Mouse (Mus musculus) frontal cortex, adult 2 months (tissue): ENCODE measurements around the gene Mgmt. TPM values are rescaled to one million over a fixed set of nuclear protein-coding genes. Genes with fewer than 3 reads are reported as not detected.

Experiments used
- DNase-seq, 2 experiments: peaks; one replicate each; pipeline ENCODE4 v3.0.0; 2022; ENCODE audit warnings: low spot score in 1 of 2; ENCODE audit errors: extremely low spot score in 1 of 2
- polyA plus RNA-seq: library from polyadenylated mRNA; depleted of rRNA; stranded (reverse); fragments of >200 nt; gene quantifications from 2 replicates; pipeline ENCODE4 v1.2.3, GENCODE M21; 2012

The Mgmt gene
- polyA plus RNA-seq, 1 experiment = 0.52 TPM

DNA sequence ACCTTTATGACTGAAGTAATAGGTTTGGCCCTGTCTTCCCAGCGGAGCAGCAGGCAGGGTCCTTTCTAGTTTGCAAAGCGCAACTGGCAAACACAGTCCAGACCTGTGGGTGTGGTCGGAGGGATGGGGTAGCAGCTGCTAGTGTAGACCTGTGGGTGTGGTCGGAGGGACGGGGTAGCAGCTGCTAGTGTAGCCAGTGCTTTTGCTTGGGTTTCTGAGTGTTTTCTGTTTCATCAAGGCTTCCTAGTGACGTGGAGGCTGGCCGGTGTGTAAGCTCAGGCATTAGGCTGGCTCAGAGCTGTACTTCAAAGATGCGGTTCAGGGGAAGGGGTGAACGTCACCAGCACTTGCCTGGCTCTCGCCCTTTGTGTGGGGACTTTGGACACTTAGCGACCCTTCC lies 106.3 kb downstream of the Mgmt start:
- no peak for DNase-seq

DNA sequence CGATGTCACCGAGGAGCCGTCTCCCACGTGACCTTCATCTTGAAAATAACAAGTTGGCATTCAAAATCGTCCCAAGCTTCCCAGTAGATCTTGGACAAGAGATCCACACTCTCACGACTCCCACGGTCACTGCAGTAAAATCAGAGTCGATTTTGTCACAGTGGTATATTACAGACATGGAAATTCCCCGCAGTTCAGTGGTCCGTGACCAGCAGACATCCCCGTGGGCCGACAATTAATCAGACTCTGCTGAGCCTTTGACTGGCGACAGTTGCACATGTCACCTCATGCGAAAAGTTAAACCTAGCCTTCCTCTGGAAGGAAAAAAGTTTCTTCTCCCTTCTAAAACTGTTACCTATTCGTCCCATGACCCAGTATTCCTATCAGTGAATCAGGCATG lies 106.8 kb downstream of the Mgmt start:
- no peak for DNase-seq

DNA sequence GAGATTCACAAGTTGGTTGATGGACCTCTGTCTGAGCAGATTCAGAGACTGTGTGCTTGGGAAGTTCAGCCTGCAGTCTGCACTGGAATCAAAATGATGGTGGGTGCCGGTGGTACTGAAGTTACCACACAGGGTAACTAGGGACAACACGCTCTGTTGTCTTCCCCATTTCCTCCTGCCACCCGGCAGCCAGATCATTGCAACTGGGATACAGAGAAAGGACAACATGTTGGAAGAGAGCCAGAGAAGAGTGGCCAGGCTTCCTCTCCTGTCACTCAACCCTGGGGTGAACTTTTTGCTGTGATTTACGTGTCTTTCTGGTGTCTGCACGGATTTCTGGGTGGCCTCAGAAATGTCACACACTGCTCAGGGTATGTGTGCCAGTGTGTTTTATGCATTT lies 107.4 kb downstream of the Mgmt start:
- DNase-seq = no peak

DNA sequence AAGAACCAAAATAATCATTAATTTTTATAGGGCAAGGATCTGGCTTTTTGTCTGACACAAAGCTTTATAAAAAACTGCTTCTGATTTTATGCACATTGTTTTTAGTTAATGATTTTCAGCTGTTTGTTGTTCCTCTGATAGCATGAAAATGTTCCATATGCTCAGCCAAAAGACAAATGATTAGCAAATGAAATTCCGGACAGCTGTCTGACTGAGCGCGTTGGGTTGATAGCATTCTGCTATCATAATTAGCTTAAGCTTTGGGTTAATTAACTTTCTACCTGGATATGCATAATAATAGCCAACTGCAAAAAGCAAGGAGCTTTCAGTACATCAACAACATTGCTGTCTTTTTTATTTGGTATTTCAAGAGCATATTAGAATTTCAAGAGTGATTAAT lies 108.0 kb downstream of the Mgmt start:
- DNase-seq = no peak

DNA sequence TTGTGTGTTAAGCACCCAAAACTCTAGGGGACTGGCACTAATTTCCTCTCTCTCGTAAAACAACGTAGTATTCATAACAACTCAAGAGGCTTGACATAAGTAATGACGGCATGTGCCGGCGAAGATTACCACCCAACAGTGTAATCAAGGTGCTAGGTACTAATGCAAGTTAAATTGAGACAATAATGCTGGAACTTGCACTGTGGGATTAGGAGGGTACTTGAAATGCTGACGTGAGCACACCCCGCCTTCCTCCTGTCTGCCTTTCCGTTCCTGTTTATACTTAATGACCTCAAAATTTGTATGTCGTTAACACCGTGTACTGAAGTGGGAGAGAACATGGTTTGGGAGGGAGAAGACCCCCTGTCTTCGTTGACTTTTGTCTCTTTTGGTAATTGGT lies 110.9 kb downstream of the Mgmt start:
- DNase-seq = no peak

DNA sequence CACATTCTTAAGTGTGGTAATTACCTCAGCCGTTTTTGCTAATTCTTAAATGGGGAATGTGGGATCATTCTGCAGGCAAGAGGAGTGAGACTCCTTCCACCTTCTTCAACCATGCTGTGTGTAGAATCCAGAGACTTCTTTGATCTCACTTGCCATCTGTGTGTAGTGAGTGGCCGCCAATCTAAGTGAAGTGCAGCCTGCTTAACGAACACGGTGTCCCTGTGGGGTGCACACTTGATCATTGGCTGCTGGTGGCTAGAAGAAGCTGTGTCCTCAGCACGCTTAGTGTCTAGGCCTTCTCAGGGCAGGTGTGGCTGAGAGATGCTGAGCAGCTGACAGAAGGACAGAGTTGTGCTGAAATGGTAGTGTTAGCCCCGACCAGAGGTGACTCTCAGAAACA lies 113.9 kb downstream of the Mgmt start:
- DNase-seq = no peak

DNA sequence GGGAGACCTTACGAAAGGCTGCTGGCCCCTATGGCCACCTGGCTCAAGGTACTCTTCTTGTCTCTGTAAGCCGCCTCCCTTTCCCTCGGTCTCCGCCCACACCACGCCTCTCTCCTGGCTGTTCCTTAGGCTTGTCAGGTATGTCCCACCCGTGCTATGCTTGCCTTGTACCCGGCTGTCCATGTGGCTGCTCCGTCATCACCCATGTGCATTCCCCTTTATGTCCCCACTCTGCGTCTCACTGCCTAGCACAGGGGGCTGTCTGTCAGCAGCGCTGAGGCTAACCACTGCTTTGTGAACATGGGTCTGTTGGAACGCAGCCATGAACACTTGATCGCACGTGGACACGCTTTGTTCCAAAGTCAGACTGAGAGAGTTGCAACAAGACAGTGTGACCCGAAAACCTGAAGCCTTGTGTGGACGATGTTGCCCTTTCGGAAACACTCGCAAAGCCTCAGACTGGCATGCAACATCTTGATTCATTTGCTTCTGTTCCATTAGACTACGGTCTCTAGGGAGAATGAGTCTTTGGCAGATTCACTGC lies 115.4 kb downstream of the Mgmt start:
- DNase-seq = no peak

DNA sequence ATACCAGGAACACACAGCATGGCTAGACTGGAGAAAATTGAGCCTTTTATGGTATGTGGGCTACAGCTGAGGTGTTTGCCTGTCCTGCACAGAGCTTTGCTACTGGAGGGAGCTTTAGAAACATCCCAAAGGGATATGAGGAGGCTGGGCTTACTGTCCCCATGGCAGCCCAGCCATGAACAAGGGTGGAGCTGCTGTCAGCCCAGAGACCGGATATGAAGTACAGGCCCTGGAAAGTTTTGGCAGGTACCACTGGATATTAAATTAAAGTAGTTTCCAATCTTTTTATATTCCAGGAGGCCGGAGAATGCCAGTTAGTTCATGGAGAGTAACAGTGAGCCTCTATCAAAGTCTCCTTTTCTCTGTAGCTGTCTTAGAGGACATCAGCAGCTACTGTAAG lies 116.0 kb downstream of the Mgmt start:
- no peak for DNase-seq

DNA sequence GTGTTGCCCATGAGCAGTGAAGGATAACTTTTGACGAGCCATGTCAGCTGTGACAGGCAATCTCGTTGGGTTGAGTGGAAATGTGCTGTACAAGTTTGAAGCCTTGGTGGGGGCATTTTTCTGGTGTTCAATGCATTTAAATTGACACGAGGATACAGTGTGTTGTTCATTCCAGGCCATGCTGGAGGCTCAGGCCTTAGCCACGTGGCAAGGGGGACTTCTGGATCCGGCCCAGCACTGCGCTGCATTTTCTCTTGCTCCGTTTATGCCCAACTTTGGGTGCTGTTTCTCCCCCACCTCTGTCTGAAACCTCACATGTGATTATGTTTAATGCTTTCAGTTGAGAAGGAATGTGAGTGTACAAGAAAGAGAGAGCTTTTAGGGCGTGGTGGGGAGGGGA lies 118.3 kb downstream of the Mgmt start:
- DNase-seq = no peak

DNA sequence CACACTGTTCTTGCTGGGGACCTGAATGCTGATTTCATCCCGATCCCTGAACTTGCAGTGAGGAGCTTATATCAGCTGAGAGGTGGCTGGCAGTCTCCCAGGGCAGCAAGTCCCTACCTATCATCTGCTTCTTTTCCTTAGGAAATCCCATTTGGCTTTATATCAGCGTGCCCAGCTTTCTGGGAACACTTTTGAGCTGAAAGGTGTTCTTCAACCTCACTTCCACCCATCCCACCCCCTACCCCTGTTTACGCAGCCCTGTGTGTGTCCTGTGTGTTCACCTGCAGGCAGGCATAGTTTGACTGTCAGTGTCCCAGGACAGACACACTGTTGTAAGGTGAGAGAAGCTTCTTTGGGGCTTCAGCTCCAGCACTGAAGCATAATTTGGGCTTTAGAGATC lies 119.0 kb downstream of the Mgmt start:
- no peak for DNase-seq

DNA sequence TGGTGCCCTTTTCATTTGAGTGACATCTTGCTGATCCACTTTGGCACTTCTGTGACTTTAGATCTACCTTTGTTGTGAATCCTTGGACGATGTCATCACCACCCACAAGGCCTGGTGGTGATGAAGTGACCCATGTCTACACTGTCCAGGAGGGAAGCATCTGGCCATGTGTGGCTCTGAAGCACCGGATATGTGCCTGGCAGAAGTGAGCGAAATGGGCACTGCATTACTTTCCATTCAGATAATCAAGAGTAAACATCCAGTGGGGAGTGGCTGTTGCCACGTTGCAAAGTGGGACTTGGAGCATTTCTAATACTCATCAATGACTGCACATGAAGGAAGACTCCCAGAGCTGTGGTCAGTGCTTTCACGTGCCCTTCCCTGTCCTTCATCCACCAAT lies 124.2 kb downstream of the Mgmt start:
- no peak for DNase-seq

DNA sequence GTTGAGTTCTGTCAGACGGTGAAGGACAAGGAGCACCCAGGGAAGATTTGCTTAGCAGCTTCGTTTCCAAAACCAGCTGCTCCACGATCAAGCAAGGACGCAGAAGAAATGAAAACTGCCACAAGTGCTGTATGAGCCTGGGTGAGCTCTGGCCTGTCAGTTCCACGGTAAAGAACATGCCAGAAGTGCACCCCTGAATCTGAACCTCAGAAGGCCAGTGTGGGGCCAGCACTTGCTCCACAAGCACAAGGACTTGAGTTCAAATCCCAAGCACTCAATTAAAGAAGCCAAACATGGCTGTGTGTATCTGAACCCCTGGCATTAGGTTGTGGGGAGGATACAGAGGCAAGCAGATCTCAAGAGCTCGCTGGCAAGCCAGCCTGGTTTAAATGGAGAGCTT lies 125.8 kb downstream of the Mgmt start:
- DNase-seq = no peak

DNA sequence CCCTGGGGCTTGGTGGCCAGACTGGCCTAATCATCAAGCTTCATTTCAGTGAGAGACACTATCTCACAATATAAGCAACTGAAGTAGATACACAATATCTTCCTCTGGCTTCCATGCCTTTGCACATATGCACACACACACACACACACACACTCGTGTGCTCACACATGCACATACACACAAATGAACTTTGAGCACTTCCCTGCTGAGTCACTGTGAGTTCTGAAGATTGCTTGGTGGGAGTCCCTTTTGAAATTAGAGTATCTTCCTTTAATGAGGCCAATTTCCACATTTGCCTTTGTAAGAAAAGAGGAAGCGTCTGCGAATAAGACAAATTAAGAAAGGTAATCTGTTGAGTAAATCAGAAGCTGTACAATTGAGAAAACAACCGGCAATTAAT lies 136.4 kb downstream of the Mgmt start:
- DNase-seq = no peak

DNA sequence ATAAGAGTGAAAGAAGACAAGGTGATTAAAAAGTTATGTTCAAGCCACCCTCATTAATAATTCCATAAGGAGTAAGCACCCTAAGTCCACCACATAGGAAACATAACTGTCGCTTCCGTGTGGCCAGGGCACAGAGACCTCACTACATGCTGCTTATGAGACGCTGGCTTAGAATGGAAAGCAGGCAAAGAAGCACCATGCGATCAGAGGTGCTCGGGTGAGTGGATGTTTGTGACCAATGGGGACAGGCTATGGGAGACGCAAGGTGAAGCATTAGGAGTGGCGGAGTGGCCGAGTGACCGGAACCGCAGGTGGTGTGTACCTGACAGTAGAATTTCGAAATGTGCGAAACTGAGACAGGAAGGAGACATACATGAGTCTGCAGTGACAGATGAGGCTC lies 138.8 kb downstream of the Mgmt start:
- DNase-seq = no peak

DNA sequence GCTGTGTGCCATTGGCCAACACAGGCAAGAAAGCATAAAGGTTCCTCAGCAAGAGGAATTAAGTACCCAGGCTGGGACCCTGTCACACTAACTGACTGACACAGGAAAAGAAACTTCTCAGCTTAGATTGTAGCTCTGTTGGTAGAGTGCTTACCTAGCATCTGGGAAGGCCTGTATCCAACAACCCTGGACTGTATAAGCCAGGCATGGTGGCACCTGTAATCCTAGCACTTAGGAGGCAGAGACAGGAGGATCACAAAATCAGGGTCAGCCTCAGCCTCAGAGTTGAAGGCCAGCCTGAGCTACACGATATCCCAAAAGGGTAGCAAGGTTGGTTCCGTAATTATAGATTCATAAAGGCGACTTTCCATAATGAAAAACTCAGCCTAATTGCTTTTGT lies 140.6 kb downstream of the Mgmt start:
- DNase-seq = no peak

DNA sequence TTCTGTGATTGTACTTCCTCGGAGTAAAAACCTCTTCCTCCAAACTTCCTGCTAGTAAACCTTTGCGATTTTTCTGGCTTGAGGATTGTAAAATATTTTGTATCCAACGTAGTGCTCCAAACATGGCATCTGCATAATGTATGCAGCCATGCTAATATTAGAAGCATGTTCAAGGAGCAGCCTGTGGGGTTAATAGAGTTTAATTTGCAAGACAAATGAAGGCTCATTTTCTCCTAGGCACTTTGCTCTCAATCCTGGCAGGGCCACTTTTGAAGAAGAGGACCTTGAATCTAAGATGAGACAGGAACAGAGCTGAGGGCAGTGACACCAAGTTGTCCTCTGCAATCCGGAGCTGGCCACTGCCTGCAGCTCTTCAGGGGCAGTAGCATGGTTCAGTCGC lies 141.5 kb downstream of the Mgmt start:
- DNase-seq = no peak

DNA sequence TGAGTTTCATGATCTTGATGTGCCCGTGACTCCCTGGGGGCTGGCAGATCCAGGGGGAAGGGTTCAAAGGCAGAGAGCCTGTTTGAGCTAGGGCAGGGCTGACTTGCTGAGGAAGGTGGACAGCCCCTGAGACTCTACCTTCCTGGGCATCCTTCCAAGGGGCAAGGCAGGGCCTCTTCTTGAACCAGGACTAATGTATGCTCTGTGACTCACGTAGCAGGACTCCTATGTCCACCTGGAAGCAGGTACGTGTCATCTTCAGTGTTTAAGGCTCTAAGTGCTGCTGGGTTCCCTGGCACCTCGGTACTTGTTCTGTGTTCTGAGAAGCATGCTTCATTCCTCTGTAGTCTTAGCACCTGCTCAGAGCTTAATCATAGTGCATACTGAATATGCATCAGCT lies 143.1 kb downstream of the Mgmt start:
- DNase-seq = no peak

DNA sequence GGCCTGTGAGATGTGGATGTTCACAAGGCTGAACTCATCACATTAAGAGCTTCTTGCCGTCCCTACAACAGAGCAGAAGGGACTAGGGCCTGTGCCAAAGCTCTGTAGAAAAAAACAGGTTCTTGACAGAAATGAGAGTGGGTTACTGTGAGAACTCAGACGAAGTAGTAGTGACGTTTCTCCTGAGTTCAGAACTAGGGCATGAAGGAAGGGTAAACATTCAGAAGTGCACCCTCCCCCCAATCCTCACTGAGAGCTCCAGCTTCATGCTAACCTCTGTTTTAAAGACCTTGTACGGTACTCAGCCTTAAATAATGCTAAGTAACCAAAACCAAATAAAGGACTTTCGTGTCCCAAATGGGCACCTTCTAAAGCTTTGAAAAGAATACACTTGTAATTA lies 143.5 kb downstream of the Mgmt start:
- DNase-seq = no peak

DNA sequence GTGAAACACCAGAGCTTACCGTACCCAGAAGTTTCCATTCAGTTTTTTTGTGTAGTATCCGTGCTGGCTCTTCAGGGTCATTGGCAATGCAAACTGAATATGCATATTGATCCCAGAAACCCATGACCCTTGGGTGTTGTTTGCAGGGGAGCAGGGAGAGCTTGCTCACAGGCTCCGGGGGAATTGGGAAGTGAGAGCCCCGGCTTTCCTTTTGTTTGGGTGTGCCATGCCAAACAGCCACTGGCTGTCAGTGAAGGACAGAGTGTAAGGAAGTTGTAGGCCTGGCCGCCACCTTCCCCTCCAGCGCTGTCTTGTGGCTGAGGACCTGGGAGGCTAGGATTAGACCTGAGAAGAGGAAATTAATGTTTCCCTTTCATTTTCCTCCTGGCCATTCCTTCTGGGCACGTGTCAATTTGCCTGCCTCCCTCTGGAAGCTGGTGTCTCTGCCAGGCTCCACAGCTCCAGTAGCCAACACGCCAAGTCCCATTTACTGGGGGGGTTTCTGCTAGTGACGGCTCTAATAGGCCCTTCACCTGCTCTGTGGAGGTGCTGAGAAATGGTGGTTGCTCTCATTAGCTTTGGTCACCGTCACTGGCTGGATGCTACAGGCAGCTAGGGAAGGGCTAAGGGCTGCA lies 144.0 kb downstream of the Mgmt start:
- no peak for DNase-seq

DNA sequence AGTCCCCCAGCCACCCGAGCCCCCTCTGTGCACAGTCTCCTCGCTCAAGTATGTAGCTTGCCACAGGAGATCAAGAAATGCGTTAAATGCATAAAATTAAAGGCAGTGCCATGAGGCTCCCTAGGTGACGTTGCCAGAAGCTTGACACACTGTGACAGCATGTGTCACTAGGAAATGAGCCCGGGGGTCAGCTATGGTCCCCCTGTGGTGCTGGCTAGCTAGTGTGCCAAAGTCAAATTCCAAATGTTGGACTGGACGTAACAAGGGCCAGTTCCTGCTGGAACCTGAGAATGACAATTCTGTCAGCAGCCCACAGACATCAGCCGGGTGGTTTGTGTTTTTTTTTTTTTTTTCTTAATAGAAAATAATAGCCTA lies 144.5 kb downstream of the Mgmt start:
- DNase-seq = no peak

DNA sequence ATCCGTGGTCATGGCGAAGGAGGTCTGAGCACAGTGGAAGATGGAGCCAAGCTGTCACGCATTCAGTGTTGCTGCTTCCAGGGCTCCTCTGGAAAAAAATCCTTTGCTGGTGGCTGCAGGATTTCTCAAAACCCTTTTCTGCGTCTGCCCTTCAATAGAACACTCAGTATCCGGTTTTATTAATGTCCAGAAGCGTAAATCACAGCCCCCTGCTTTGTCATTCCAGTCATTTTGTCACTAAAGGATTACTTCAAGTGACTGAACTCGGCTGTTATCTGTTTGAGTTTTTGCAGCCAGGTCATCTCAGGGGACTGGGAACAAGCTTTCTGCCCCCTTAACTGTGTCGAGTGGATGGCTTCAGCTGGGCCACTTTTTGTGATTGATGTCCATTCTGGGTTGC lies 146.2 kb downstream of the Mgmt start:
- DNase-seq = no peak

DNA sequence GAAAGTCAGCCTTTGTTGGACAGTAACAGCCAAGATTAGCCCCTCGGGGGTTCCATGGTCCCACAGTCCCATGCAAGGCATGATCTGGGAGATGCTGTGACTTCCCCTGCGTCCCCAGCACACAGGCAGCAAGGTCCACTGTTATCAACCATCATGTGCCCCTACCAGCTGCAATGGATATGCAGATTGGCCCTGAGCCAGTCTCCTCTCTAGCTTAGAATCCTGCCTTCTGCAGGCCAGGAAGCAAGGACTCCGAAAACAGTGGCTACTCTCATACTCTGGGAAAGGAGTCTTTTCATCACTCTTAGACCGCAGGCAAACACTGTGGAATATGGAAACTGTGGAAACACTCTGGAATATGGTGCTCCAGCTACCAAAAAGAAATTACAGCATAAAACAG lies 152.5 kb downstream of the Mgmt start:
- no peak for DNase-seq
